Mouse (Mus musculus): Measurements from ENCODE around the gene Unc93b1. TPM values are rescaled to one million over a fixed set of nuclear protein-coding genes. Genes with fewer than 3 reads are reported as not detected.

Unc93b1 gene
- polyA plus RNA-seq, 1 experiment from 2014 or later, result 7.5 TPM

GRCm38 (mm10) chr19:3992416-3992815 lies 57.4 kb downstream of the Unc93b1 start, which contains the start of gene Tbx10:
Gene Tbx10, plus strand, starts transcription at chr19:3992752.
- H3K27me3 ChIP-seq (replicated peaks; ENCODE audit: control insufficient read depth, insufficient read depth, low read length), result no peaks in the 10 kb centered on the region
- no peak within 1 kb of the TSS for H3K9ac ChIP-seq (ENCODE audit: low read length)
- no peak within 1 kb of the TSS for H3K27ac ChIP-seq (ENCODE audit: low read depth, low read length)
- ATAC-seq, result no peak
- DNase-seq (ENCODE audit: low spot score), result no peak
- H3K4me1 ChIP-seq (ENCODE audit: control insufficient read depth, insufficient read depth, low read length), result no peaks in the 10 kb centered on the region
- no peak within 1 kb of the TSS for H3K4me2 ChIP-seq (ENCODE audit: low read length)
- H3K9me3 ChIP-seq (replicated peaks; ENCODE audit: control insufficient read depth, low read length), result no peaks in the 10 kb centered on the region
- no peaks in the 10 kb centered on the region for H3K36me3 ChIP-seq (ENCODE audit: control insufficient read depth, insufficient read depth, low read length)
- 51% methylated on average over 5 of the region's 5 CpGs for WGBS
- H3K4me3 ChIP-seq (ENCODE audit: low read depth, low read length), result no peak within 1 kb of the TSS

- DNase-seq (ENCODE audit: low spot score) (no peak), ATAC-seq (no peak)
- H3K4me2 ChIP-seq (ENCODE audit: low read length), result no peak overlapping the region
- no peaks in the 10 kb centered on the region for H3K27me3 ChIP-seq (replicated peaks; ENCODE audit: control insufficient read depth, insufficient read depth, low read length)
- H3K9ac ChIP-seq (ENCODE audit: low read length), result no peak overlapping the region
- H3K36me3 ChIP-seq (ENCODE audit: control insufficient read depth, insufficient read depth, low read length), result no peaks in the 10 kb centered on the region
- no peak overlapping the region for H3K27ac ChIP-seq (ENCODE audit: low read depth, low read length)
- H3K9me3 ChIP-seq (replicated peaks; ENCODE audit: control insufficient read depth, low read length), result no peaks in the 10 kb centered on the region
- 73% methylated on average over 6 of the region's 6 CpGs for WGBS
- H3K4me1 ChIP-seq (ENCODE audit: control insufficient read depth, insufficient read depth, low read length), result peaks cover 4% of the 10 kb centered on the region
- H3K4me3 ChIP-seq (ENCODE audit: low read depth, low read length), result no peak overlapping the region
These were observed 59.9 kb downstream of the Unc93b1 start for GRCm38 (mm10) chr19:3994932-3995331.

GRCm38 (mm10) chr19:3995505-3995904 lies 60.5 kb downstream of the Unc93b1 start:
- Histone ChIP-seq H3K36me3 (ENCODE audit: control insufficient read depth, insufficient read depth, low read length) (no peaks in the 10 kb centered on the region), H3K27me3 (replicated peaks; ENCODE audit: control insufficient read depth, insufficient read depth, low read length) (no peaks in the 10 kb centered on the region), H3K4me3 (ENCODE audit: low read depth, low read length) (no peak overlapping the region), H3K27ac (ENCODE audit: low read depth, low read length) (no peak overlapping the region), H3K4me2 (ENCODE audit: low read length) (no peak overlapping the region), H3K4me1 (ENCODE audit: control insufficient read depth, insufficient read depth, low read length) (peaks cover 4% of the 10 kb centered on the region), H3K9ac (ENCODE audit: low read length) (no peak overlapping the region), H3K9me3 (replicated peaks; ENCODE audit: control insufficient read depth, low read length) (no peaks in the 10 kb centered on the region)
- ATAC-seq (no peak), DNase-seq (ENCODE audit: low spot score) (no peak)
- 90% methylated on average over 3 of the region's 3 CpGs for WGBS

- no peak overlapping the region for H3K27ac ChIP-seq (ENCODE audit: low read depth, low read length)
- H3K9me3 ChIP-seq (replicated peaks; ENCODE audit: control insufficient read depth, low read length), result no peaks in the 10 kb centered on the region
- no peak overlapping the region for H3K4me2 ChIP-seq (ENCODE audit: low read length)
- ATAC-seq (no peak), DNase-seq (ENCODE audit: low spot score) (no peak)
- 75% methylated on average over 7 of the region's 7 CpGs for WGBS
- H3K27me3 ChIP-seq (replicated peaks; ENCODE audit: control insufficient read depth, insufficient read depth, low read length), result no peaks in the 10 kb centered on the region
- H3K4me3 ChIP-seq (ENCODE audit: low read depth, low read length), result no peak overlapping the region
- H3K36me3 ChIP-seq (ENCODE audit: control insufficient read depth, insufficient read depth, low read length), result no peaks in the 10 kb centered on the region
- peaks cover 6% of the 10 kb centered on the region for H3K4me1 ChIP-seq (ENCODE audit: control insufficient read depth, insufficient read depth, low read length)
- no peak overlapping the region for H3K9ac ChIP-seq (ENCODE audit: low read length)
These were observed 61.1 kb downstream of the Unc93b1 start for GRCm38 (mm10) chr19:3996106-3996505.

- Histone ChIP-seq H3K9me3 (replicated peaks; ENCODE audit: control insufficient read depth, low read length) (no peaks in the 10 kb centered on the region), H3K4me3 (ENCODE audit: low read depth, low read length) (no peak overlapping the region), H3K4me1 (ENCODE audit: control insufficient read depth, insufficient read depth, low read length) (peaks cover 10% of the 10 kb centered on the region), H3K9ac (ENCODE audit: low read length) (no peak overlapping the region), H3K4me2 (ENCODE audit: low read length) (no peak overlapping the region), H3K36me3 (ENCODE audit: control insufficient read depth, insufficient read depth, low read length) (no peaks in the 10 kb centered on the region), H3K27ac (ENCODE audit: low read depth, low read length) (no peak overlapping the region), H3K27me3 (replicated peaks; ENCODE audit: control insufficient read depth, insufficient read depth, low read length) (no peaks in the 10 kb centered on the region)
- no peak for DNase-seq (ENCODE audit: low spot score)
- WGBS, result 80% methylated on average over 8 of the region's 8 CpGs
- ATAC-seq, result no peak
These were observed 61.8 kb downstream of the Unc93b1 start for GRCm38 (mm10) chr19:3996747-3997146.

GRCm38 (mm10) chr19:3997231-3997630 lies 62.2 kb downstream of the Unc93b1 start:
- no peak for DNase-seq (ENCODE audit: low spot score)

GRCm38 (mm10) chr19:3998335-3998734 lies 63.3 kb downstream of the Unc93b1 start:
- Histone ChIP-seq H3K27ac (ENCODE audit: low read depth, low read length) (no peak overlapping the region), H3K9me3 (replicated peaks; ENCODE audit: control insufficient read depth, low read length) (no peaks in the 10 kb centered on the region), H3K36me3 (ENCODE audit: control insufficient read depth, insufficient read depth, low read length) (no peaks in the 10 kb centered on the region), H3K4me1 (ENCODE audit: control insufficient read depth, insufficient read depth, low read length) (peaks cover 10% of the 10 kb centered on the region), H3K4me3 (ENCODE audit: low read depth, low read length) (no peak overlapping the region), H3K27me3 (replicated peaks; ENCODE audit: control insufficient read depth, insufficient read depth, low read length) (no peaks in the 10 kb centered on the region), H3K9ac (ENCODE audit: low read length) (no peak overlapping the region), H3K4me2 (ENCODE audit: low read length) (no peak overlapping the region)
- 84% methylated on average over 8 of the region's 8 CpGs for WGBS
- ATAC-seq (no peak), DNase-seq (ENCODE audit: low spot score) (no peak)

More at GRCm38 (mm10) chr19:3997231-3997630, 62.2 kb downstream of the Unc93b1 start:
- Histone ChIP-seq H3K27me3 (replicated peaks; ENCODE audit: control insufficient read depth, insufficient read depth, low read length) (no peaks in the 10 kb centered on the region), H3K36me3 (ENCODE audit: control insufficient read depth, insufficient read depth, low read length) (no peaks in the 10 kb centered on the region), H3K4me1 (ENCODE audit: control insufficient read depth, insufficient read depth, low read length) (peaks cover 10% of the 10 kb centered on the region), H3K9ac (ENCODE audit: low read length) (no peak overlapping the region), H3K27ac (ENCODE audit: low read depth, low read length) (no peak overlapping the region), H3K4me2 (ENCODE audit: low read length) (no peak overlapping the region), H3K9me3 (replicated peaks; ENCODE audit: control insufficient read depth, low read length) (no peaks in the 10 kb centered on the region), H3K4me3 (ENCODE audit: low read depth, low read length) (no peak overlapping the region)
- whole genome bisulfite sequencing, result 61% methylated on average over 8 of the region's 8 CpGs
- no peak for ATAC-seq

Other genes starting within 250 kb of the Unc93b1 start
- gene Lrp5, start 248.6 kb upstream of the Unc93b1 start, polyA plus RNA-seq (2014; fragmentation: Nextera tagmentation; extraction: Ambion mirVana), result 1.8 and 2.1 TPM in 2 replicates
- 29.7 and 34.6 TPM in 2 replicates for gene 1810055G02Rik, start 226.9 kb upstream of the Unc93b1 start, polyA plus RNA-seq (2014; fragmentation: Nextera tagmentation; extraction: Ambion mirVana)
- 32.8 and 48.7 TPM in 2 replicates for gene Kmt5b, start 167.8 kb upstream of the Unc93b1 start, polyA plus RNA-seq (2014; fragmentation: Nextera tagmentation; extraction: Ambion mirVana)
- gene Chka, start 83.4 kb upstream of the Unc93b1 start, polyA plus RNA-seq (2014; fragmentation: Nextera tagmentation; extraction: Ambion mirVana), result 32.0 and 49.5 TPM in 2 replicates
- gene Tcirg1, start 28.1 kb upstream of the Unc93b1 start, polyA plus RNA-seq (2014; fragmentation: Nextera tagmentation; extraction: Ambion mirVana), result 5.8 and 9.1 TPM in 2 replicates
- gene Ndufs8, start 22.4 kb upstream of the Unc93b1 start, polyA plus RNA-seq (2014; fragmentation: Nextera tagmentation; extraction: Ambion mirVana), result 243 and 301 TPM in 2 replicates
- gene Aldh3b1, start 5.4 kb upstream of the Unc93b1 start, polyA plus RNA-seq (2014; fragmentation: Nextera tagmentation; extraction: Ambion mirVana), result 1.9 and 2.0 TPM in 2 replicates
- not detected in 2 replicates for gene Aldh3b3, start 23.5 kb downstream of the Unc93b1 start, polyA plus RNA-seq (2014; fragmentation: Nextera tagmentation; extraction: Ambion mirVana)
- 0.36 and 0.42 TPM in 2 replicates for gene Aldh3b2, start 37.1 kb downstream of the Unc93b1 start, polyA plus RNA-seq (2014; fragmentation: Nextera tagmentation; extraction: Ambion mirVana)
- 1.8 and 2.3 TPM in 2 replicates for gene Acy3, start 51.4 kb downstream of the Unc93b1 start, polyA plus RNA-seq (2014; fragmentation: Nextera tagmentation; extraction: Ambion mirVana)
- gene Tbx10, start 57.6 kb downstream of the Unc93b1 start, polyA plus RNA-seq (2014; fragmentation: Nextera tagmentation; extraction: Ambion mirVana), result not detected in 2 replicates
- gene Nudt8, start 65.4 kb downstream of the Unc93b1 start, polyA plus RNA-seq (2014; fragmentation: Nextera tagmentation; extraction: Ambion mirVana), result 35.6 and 41.1 TPM in 2 replicates
- gene Gm49405, start 65.4 kb downstream of the Unc93b1 start, polyA plus RNA-seq (2014; fragmentation: Nextera tagmentation; extraction: Ambion mirVana), result 2.2 and 3.8 TPM in 2 replicates
- gene Doc2g, start 68.1 kb downstream of the Unc93b1 start, polyA plus RNA-seq (2014; fragmentation: Nextera tagmentation; extraction: Ambion mirVana), result 3.2 and 5.4 TPM in 2 replicates
- gene Ndufv1, start 77.6 kb downstream of the Unc93b1 start, polyA plus RNA-seq (2014; fragmentation: Nextera tagmentation; extraction: Ambion mirVana), result 238 and 254 TPM in 2 replicates
- 369 and 398 TPM in 2 replicates for gene Gstp1, start 102.8 kb downstream of the Unc93b1 start, polyA plus RNA-seq (2014; fragmentation: Nextera tagmentation; extraction: Ambion mirVana)
- gene Gstp2, start 110.8 kb downstream of the Unc93b1 start, polyA plus RNA-seq (2014; fragmentation: Nextera tagmentation; extraction: Ambion mirVana), result 1.2 and 4.2 TPM in 2 replicates
- gene Gstp3, start 124.4 kb downstream of the Unc93b1 start, polyA plus RNA-seq (2014; fragmentation: Nextera tagmentation; extraction: Ambion mirVana), result not detected in 2 replicates
- gene Cabp2, start 146.4 kb downstream of the Unc93b1 start, polyA plus RNA-seq (2014; fragmentation: Nextera tagmentation; extraction: Ambion mirVana), result not detected in 2 replicates
- gene Cdk2ap2, start 162.0 kb downstream of the Unc93b1 start, polyA plus RNA-seq (2014; fragmentation: Nextera tagmentation; extraction: Ambion mirVana), result 88.6 and 91.7 TPM in 2 replicates
- gene Pitpnm1, start 164.8 kb downstream of the Unc93b1 start, polyA plus RNA-seq (2014; fragmentation: Nextera tagmentation; extraction: Ambion mirVana), result 29.1 and 40.8 TPM in 2 replicates
- 85.2 and 94.4 TPM in 2 replicates for gene Aip, start 190.7 kb downstream of the Unc93b1 start, polyA plus RNA-seq (2014; fragmentation: Nextera tagmentation; extraction: Ambion mirVana)
- gene Gpr152, start 204.6 kb downstream of the Unc93b1 start, polyA plus RNA-seq (2014; fragmentation: Nextera tagmentation; extraction: Ambion mirVana), result not detected in 2 replicates
- 0.08 and 0.12 TPM in 2 replicates for gene Cabp4, start 208.8 kb downstream of the Unc93b1 start, polyA plus RNA-seq (2014; fragmentation: Nextera tagmentation; extraction: Ambion mirVana)
- gene Coro1b, start 213.4 kb downstream of the Unc93b1 start, polyA plus RNA-seq (2014; fragmentation: Nextera tagmentation; extraction: Ambion mirVana), result 134 and 154 TPM in 2 replicates
- 0.24 TPM in 1 of 2 replicates, not detected in the other for gene Ptprcap, start 218.4 kb downstream of the Unc93b1 start, polyA plus RNA-seq (2014; fragmentation: Nextera tagmentation; extraction: Ambion mirVana)
- 32.3 and 35.5 TPM in 2 replicates for gene Rps6kb2, start 228.2 kb downstream of the Unc93b1 start, polyA plus RNA-seq (2014; fragmentation: Nextera tagmentation; extraction: Ambion mirVana)
- gene Carns1, start 240.3 kb downstream of the Unc93b1 start, polyA plus RNA-seq (2014; fragmentation: Nextera tagmentation; extraction: Ambion mirVana), result 3.9 and 4.2 TPM in 2 replicates

Data from forebrain, embryonic 14.5 days (tissue).